Mouse (Mus musculus): Measurements from ENCODE around the gene Gm20517. TPM values are rescaled to one million over a fixed set of nuclear protein-coding genes. Genes with fewer than 3 reads are reported as not detected.
"Not testable (repeated sequence)": the region's sequence is repeated elsewhere in the genome, so short reads cannot be mapped to it uniquely, and the experiment has no call there.

Gene Gm20517
- total RNA-seq, 1 experiment from 2014 or later: 7.0 TPM

DNA sequence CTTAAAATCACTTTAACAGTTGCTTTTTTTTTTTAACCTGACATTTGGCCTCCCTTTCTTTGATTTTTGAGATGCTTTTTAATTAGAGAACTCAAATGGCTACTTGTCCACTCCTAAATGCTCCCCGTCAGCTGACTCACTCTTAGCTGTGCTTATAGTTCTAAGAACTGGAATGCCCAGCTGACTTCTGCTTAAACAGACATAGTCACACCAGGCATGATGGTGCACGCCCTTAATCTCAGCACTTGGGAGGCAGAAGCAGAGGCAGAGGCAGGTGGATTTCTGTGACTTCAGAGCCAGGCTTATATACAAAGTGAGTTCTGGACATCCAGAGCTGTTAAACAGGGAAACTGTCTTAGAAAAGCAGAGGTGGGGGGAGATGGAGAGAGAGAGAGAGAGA is 40.6 kb downstream of the Gm20517 start:
- no peak for ATAC-seq (replicated peaks in 1 of 2; ENCODE audit: insufficient read depth in 1 of 2, low FRiP score in 2 of 2, low TSS enrichment in 1 of 2, low read depth in 1 of 2, poor library complexity in 2 of 2, severe bottlenecking in 2 of 2)

DNA sequence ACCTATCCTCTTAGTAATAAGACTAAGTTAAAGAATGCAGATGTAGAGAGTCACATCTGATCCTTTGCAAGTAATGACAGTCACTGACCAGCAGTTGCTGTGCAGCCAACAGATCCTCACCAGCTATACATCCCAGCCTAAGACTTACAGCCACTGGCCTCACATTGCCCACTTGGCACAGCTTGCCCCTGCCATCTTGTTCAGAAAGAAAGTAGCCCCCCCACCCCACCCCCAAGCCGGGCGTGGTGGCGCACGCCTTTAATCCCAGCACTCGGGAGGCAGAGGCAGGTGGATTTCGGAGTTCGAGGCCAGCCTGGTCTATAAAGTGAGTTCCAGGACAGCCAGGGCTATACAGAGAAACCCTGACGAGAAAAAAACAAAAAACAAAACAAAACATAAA is 43.0 kb downstream of the Gm20517 start:
- not testable (repeated sequence) for ATAC-seq (replicated peaks in 1 of 2; ENCODE audit: insufficient read depth in 1 of 2, low FRiP score in 2 of 2, low TSS enrichment in 1 of 2, low read depth in 1 of 2, poor library complexity in 2 of 2, severe bottlenecking in 2 of 2)

DNA sequence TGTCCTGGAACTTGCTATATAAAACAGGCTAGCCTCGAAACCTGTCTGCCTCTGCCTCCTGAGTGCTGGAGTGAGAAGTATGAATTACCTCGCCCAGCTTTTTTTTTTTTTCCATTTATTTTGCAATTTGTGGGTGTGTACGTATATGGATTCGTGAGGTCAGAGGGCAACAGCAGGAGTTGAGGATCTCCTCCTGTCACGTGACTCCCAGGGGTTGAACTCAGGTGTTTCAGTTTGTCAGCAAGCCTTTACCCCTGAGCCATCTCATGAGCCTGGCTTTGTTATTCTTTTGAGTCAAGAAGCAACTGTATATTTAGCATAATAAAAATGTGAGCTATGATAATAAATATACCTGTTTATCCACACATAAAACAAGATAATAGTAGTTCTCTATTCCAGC is 44.3 kb downstream of the Gm20517 start:
- ATAC-seq (replicated peaks in 1 of 2; ENCODE audit: insufficient read depth in 1 of 2, low FRiP score in 2 of 2, low TSS enrichment in 1 of 2, low read depth in 1 of 2, poor library complexity in 2 of 2, severe bottlenecking in 2 of 2): no peak

DNA sequence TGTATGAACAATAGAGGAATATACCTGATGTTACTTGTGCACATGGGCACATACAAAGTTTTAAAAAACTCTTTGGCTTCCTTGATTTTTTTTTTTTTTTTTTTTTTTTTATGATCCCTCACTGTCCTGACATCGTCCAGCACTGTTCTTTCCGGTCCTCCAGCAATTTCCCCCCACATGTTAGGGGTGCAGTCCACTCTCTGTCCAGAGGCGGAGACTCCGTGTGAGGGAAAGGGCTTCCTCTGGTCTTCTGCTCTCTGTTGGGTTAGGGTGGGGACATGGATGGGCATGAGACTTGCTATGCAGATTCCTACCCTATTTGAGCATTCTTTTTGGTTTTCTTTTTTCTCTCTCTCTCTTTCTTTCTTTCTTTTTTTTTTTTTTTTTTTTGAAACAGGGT is 46.5 kb downstream of the Gm20517 start:
- no peak for ATAC-seq (replicated peaks in 1 of 2; ENCODE audit: insufficient read depth in 1 of 2, low FRiP score in 2 of 2, low TSS enrichment in 1 of 2, low read depth in 1 of 2, poor library complexity in 2 of 2, severe bottlenecking in 2 of 2)

DNA sequence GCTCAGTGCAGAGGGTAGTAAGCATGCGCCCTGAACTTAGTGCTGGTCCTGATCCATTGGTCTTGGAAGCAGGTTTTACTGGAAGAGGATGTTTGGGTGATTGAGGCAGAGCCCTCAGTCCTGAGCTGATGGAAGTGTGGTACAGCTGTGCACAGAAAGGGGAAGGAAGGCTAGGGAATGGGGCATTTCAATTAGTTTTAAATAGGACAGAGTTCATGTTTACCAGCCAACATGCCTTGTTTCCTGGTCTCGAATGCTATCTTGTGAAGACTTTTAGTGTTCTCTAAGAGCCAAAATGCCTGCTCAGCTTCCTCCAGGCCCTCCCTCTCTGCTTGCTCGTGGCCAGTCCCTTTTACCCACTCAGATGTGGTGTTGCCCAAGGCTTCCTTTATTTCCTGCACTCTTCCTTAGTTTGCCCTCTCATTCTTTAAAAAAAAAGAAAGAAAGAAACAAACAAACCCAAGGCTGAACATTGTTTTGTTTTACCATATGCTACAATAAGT is 47.4 kb downstream of the Gm20517 start:
- ATAC-seq (replicated peaks in 1 of 2; ENCODE audit: insufficient read depth in 1 of 2, low FRiP score in 2 of 2, low TSS enrichment in 1 of 2, low read depth in 1 of 2, poor library complexity in 2 of 2, severe bottlenecking in 2 of 2): 0 out of 4 replicates have a peak, but pooled peaks of 1 of the 2 experiments have one; percentile 22

DNA sequence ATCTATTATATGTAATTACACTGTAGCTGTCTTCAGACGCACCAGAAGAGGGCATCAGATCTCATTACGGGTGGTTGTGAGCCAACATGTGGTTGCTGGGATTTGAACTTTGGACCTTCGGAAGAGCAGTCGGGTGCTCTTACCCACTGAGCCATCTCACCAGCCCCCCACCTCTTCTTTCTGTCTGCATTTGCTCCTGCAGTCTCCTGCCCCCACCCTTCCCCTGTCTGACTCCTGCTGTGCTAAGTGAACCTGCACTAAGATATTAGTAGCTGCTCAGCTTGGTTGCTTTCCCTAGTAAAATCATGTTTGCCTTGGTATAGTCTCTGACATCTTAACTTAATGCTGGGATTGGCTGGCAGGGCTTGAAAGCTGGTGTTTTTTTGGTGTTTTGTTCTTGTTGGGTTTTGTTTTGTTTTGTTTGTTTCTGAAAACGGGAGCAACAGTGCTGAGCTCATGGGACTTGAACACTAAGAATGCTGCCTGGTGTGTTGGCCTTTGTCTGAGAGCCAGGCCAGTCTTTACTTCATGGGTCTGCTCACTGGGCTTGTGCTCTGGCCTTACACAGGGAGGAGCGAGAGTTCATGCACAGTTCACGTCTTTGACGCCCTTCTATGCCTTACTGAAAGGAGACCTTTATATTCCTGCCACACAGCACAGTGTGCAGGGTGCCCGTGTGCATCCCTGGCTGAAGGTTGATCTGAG is 51.8 kb downstream of the Gm20517 start:
- ATAC-seq (replicated peaks in 1 of 2; ENCODE audit: insufficient read depth in 1 of 2, low FRiP score in 2 of 2, low TSS enrichment in 1 of 2, low read depth in 1 of 2, poor library complexity in 2 of 2, severe bottlenecking in 2 of 2): no peak

DNA sequence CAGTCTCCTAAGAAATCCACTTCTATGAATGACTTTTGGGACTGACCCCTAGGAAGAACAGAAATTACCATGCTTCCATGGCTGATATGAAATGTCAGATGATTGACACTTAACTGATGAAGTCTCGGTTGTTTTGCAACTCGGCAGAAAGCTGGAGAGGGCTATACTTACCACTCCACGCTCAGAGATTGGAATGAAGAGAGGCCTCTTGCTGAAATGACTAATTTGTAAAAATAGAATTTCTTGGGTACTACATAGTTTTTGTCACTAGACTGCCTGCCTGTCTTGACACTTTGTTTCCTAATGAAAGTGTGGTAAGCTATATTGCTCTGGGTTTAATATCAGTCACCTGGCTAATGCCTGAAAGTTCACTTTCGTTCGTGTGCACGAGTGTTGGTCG is 53.1 kb downstream of the Gm20517 start:
- no peak for ATAC-seq (replicated peaks in 1 of 2; ENCODE audit: insufficient read depth in 1 of 2, low FRiP score in 2 of 2, low TSS enrichment in 1 of 2, low read depth in 1 of 2, poor library complexity in 2 of 2, severe bottlenecking in 2 of 2)

DNA sequence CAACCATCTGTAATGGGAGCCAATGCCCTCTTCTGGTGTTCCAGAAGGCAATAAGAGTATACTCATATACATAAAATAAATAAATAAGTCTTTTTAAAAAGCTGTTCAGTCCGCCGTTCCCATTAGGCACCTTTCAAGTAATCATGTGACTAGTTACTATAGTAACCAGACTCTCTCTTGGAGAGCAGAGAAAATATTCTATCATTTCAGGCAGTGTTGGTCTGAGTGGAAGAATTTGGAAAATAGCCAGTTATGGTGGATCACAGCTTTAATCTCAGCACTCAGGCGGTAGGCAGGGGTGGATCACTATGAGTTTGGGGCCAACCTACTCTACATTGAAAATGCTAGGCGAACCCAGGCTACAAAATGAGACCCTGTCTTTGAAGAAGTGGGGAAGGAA is 57.8 kb downstream of the Gm20517 start:
- ATAC-seq (replicated peaks in 1 of 2; ENCODE audit: insufficient read depth in 1 of 2, low FRiP score in 2 of 2, low TSS enrichment in 1 of 2, low read depth in 1 of 2, poor library complexity in 2 of 2, severe bottlenecking in 2 of 2): no peak

DNA sequence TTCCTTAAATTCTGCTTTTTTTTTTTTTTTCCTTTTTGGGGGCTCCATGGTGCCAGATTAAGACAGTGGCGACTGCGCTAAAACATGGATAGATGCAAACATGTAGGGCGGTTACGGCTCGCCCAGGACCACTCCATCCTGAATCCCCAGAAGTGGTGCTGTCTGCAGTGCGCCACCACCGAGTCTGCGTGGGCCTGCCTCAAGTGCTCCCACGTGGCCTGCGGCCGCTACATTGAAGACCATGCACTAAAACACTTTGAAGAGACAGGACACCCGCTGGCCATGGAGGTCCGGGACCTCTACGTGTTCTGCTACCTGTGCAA is 60.6 kb downstream of the Gm20517 start:
- ATAC-seq (replicated peaks in 1 of 2; ENCODE audit: insufficient read depth in 1 of 2, low FRiP score in 2 of 2, low TSS enrichment in 1 of 2, low read depth in 1 of 2, poor library complexity in 2 of 2, severe bottlenecking in 2 of 2): peak in 1 of 2 experiments; percentile 6; a peak in 1 of 4 replicates

DNA sequence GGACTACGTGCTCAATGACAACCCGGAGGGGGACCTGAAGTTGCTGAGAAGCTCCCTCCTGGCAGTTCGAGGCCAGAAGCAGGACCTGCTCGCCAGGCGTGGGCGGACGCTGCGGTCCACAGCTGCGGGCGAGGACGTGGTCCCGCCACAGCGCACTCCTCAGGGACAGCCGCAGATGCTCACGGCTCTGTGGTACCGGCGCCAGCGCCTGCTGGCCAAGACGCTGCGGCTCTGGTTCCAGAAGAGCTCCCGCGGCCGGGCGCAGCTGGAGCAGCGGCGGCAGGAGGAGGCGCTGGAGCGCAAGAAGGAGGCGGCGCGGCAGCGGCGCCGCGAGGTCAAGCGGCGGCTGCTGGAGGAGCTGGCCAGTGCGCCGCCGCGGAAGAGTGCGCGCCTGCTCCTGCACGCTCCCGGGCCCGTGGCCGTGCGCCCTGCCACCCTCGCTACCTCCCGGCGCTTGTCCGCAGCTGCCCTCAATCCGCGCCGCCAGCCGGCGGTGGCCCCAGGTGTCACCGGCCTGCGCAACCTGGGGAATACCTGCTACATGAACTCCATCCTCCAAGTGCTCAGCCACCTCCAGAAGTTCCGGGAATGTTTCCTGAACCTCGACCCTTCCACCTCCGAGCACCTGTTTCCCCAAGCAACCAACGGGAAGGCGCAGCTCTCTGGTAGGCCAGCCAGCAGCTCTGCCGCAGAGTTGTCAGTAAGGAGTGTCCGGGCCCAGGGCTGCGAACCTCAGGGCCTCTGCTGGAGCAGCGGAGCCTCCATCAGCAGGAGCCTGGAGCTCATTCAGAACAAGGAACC is 61.1 kb downstream of the Gm20517 start:
- ATAC-seq (replicated peaks in 1 of 2; ENCODE audit: insufficient read depth in 1 of 2, low FRiP score in 2 of 2, low TSS enrichment in 1 of 2, low read depth in 1 of 2, poor library complexity in 2 of 2, severe bottlenecking in 2 of 2): peak; percentile 35 to 42; a peak in 2 of 4 replicates

DNA sequence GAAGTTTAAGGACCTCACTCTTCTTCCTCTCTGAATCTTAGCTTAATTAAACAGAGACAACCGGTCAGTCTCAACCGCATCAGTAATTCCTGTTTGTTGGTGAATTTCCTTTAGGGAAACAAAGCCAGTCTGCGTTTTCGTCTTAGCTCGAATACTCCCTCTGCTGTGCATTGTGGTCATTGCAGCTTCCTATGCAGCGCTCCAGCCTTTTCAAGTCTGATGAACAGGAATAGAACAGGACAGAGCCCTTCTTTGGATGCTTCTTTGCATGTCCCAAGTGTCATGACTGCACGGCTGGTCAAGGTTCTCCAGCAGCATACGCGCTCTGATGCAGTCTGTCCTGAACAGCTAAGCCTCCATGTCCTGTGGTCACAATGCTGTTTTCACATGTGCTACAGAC is 65.2 kb downstream of the Gm20517 start:
- peak; percentile 59 to 76 for ATAC-seq (replicated peaks in 1 of 2; ENCODE audit: insufficient read depth in 1 of 2, low FRiP score in 2 of 2, low TSS enrichment in 1 of 2, low read depth in 1 of 2, poor library complexity in 2 of 2, severe bottlenecking in 2 of 2)

DNA sequence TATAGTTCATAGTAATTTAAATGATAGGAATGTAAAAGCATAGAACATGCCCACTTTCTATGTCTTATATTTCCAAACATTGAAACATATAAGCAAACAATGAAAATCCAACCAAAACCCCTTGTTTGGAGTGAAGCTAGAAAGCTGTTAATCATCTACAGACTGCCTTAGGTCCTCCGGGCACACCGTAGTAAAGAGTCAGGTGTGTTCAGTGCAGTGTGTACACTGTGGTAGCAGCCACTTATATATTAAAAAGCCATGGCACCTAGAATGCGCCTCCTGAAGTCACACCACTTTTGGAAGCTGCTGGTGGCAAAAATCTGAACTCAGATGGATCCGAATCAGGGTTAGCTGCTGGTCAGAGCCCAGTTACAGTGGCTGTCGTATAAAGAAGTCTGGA is 66.8 kb downstream of the Gm20517 start:
- no peak for ATAC-seq (replicated peaks in 1 of 2; ENCODE audit: insufficient read depth in 1 of 2, low FRiP score in 2 of 2, low TSS enrichment in 1 of 2, low read depth in 1 of 2, poor library complexity in 2 of 2, severe bottlenecking in 2 of 2)

DNA sequence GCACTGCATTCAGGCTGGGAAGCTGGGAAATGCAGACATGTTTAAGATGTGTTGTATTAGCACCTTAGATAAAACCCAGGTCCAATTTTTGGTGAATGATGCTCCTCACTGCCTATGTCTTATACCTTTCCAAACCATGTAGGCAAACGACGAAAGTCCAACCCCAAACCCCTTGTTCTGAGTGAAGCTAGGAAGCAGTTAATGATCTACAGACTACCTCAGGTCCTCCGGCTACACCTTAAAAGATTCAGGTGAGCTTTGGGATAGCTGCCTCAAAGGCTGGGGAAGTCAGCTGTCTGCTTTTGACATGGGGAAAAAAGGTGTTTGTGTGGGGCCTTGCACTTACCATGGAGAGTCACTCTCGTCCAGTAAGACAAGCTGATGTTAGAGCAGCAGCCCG is 67.3 kb downstream of the Gm20517 start:
- ATAC-seq (replicated peaks in 1 of 2; ENCODE audit: insufficient read depth in 1 of 2, low FRiP score in 2 of 2, low TSS enrichment in 1 of 2, low read depth in 1 of 2, poor library complexity in 2 of 2, severe bottlenecking in 2 of 2): no peak

DNA sequence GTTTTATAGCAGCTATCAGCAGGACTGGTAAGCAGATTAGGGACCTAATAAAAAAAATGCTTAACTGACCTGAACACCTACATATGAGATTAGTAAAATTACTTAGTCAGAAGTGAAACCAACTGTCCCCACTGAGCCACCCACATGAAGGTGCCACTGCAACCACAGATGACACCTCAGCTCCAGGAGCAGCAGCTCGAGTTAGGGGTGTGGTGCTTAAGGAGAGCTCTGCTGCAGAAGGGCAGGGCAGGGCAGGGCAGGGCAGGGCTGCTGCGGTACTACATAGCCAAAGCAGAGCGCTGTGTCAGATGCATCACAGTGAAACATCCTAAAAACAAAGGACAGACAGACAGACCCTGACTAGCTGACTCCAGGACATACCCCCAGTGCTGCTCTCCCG is 71.4 kb downstream of the Gm20517 start:
- ATAC-seq (replicated peaks in 1 of 2; ENCODE audit: insufficient read depth in 1 of 2, low FRiP score in 2 of 2, low TSS enrichment in 1 of 2, low read depth in 1 of 2, poor library complexity in 2 of 2, severe bottlenecking in 2 of 2): no peak

DNA sequence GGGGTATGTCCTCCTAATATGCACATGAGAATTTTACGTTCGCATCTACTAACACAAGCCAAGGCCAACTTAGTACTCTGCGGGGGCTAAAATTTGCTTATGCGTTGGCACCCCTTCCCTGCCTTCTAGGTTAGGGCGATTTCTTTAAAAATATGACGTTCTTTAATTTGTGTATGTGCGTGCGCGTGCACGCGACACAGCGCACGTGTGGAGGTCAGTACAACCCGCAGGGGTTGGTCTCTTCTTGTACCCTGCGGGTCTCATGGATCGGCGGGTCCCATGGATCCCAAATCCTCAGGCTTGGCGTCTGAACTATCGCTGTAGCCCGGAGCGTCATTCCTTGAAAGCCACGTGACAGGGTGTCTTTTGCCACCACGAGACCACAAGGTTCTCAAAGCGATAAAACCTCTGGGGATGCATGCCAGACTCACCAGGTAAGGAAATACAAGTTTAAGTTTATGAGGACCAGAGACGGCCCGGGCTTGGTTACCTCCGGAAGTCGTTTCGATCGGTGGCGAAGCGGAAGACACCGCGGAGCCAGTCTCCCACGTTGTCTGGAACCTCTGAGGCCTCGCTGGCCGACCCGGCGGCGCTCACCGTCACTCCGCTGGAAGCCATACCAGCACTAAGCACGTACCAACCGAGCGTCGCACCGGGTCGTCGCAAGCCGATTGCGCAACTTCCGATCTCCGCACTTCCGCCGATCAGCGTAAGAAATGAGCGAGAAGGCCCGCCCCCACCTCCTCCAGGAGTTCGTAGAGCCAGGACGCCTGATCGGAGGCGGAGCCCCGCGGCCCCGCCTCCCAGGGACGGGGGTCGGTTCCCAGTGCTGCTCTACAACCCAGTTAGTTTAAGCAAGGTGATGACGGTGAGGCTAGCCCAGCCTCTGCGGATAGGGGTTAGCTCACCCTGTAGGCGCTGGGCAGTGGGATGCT is 76.3 kb downstream of the Gm20517 start:
- ATAC-seq (replicated peaks in 1 of 2; ENCODE audit: insufficient read depth in 1 of 2, low FRiP score in 2 of 2, low TSS enrichment in 1 of 2, low read depth in 1 of 2, poor library complexity in 2 of 2, severe bottlenecking in 2 of 2): peak; percentile 89 to 92

DNA sequence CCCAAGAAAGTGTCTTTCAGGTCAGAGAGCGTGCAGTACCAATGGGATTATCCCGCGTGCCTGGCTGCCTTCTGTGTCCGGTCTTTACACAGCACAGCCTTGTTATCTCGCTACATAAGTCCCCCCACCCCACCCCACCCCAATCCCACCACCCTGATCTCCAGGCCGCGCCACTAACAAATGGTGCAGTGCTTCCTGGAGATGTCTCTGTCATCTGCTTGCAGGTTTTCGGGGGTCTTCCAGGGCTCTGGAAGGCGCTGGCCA is 76.9 kb downstream of the Gm20517 start, which contains the start of gene Tomm6:
Gene Tomm6, minus strand, starts transcription at position 43 of the 264 bp plus-strand sequence.
- no peak for ATAC-seq (replicated peaks in 1 of 2; ENCODE audit: insufficient read depth in 1 of 2, low FRiP score in 2 of 2, low TSS enrichment in 1 of 2, low read depth in 1 of 2, poor library complexity in 2 of 2, severe bottlenecking in 2 of 2)

DNA sequence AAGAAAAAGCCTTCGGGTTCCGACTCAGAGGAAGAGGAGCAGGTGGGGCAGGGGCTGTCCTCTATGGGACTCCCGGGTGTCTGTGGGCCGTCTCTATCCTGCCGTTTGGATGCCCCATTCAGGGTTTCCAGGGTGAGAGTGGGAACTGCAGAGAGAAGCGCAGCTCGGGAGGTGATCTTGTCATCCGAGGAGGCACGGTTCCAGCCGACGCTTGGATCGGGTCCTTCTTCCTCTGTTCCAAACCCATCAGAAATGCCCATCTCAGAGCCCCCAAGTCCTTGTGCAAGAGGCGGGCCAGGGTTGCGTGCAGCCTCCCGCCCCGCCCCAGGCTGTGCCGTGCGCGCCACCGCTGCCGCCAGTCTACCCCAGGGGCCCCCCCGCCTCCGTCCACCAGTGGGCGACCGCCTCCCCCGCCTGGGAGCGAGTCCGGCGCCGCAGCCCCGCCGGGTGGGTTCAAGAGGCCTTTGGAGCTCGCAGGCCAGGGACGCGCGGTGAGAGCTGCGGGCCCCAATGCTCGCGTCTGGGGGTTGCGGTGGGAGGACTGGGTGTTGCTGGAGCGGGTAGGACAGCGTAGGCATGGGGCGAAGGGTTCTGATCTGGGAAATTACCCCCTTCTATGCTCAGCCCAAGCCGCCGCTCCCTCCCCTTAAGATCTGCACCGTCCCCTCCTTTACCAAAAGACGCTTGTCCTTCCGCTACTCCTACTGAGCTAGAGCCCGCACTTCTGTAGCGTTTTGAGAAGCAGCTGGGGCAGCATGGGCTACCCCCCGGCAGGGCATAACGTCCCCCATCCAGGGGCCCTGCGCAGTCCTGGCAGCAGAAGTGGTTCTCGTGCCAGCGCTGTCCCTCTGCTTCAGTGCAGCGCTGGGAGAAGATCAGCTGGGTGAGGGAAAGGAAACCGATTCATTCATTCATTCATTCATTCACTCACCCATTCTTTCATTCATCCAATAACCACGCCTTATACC is 77.5 kb downstream of the Gm20517 start, which contains the start of gene Frs3:
Gene Frs3, plus strand, starts transcription at position 423 of the 968 bp plus-strand sequence.
- peak in 1 of 2 experiments; percentile 21; a peak in 1 of 4 replicates for ATAC-seq (replicated peaks in 1 of 2; ENCODE audit: insufficient read depth in 1 of 2, low FRiP score in 2 of 2, low TSS enrichment in 1 of 2, low read depth in 1 of 2, poor library complexity in 2 of 2, severe bottlenecking in 2 of 2)
